Mouse (Mus musculus) kidney, adult 2 months (tissue): ENCODE measurements around the gene Ttc41. TPM values are rescaled to one million over a fixed set of nuclear protein-coding genes. Genes with fewer than 3 reads are reported as not detected.

ENCODE experiments used
- DNase-seq: peaks from one replicate; pipeline ENCODE4 v3.0.0; 2021
- H3K27ac ChIP-seq: fragments of 200-500 bp; 2 replicates; pipeline ENCODE4 v1.5.1; 2012; ENCODE audit warnings: low read depth, low read length, control low read depth, inconsistent platforms; ENCODE audit not compliant: insufficient read depth
- H3K27me3 ChIP-seq: fragments of 200-500 bp; replicated peaks from 2 replicates; pipeline ENCODE4 v1.6.1; 2012; ENCODE audit warnings: mild to moderate bottlenecking, moderate library complexity, low read length, inconsistent platforms; ENCODE audit not compliant: control insufficient read depth, insufficient read depth
- H3K36me3 ChIP-seq: fragments of 200-500 bp; 2 replicates; pipeline ENCODE4 v1.6.1; 2012; ENCODE audit warnings: mild to moderate bottlenecking, moderate library complexity, low read length, inconsistent platforms; ENCODE audit not compliant: control insufficient read depth, insufficient read depth
- H3K4me1 ChIP-seq: fragments of 200-500 bp; 2 replicates; pipeline ENCODE4 v1.6.1; 2011; ENCODE audit warnings: low read length; ENCODE audit not compliant: control insufficient read depth, insufficient read depth
- H3K4me3 ChIP-seq: fragments of 200-500 bp; 2 replicates; pipeline ENCODE4 v1.5.1; 2011; ENCODE audit warnings: mild to moderate bottlenecking, low read depth, low read length, control low read depth; ENCODE audit not compliant: insufficient read depth
- CTCF ChIP-seq: fragments of 200-500 bp; conservative IDR thresholded peaks from 2 replicates; pipeline ENCODE4 v1.5.1; 2011; ENCODE audit warnings: low read depth, mild to moderate bottlenecking, control low read depth, low read length, moderate library complexity, mixed read lengths; ENCODE audit not compliant: insufficient read depth, insufficient read length
- POLR2A ChIP-seq: fragments of 200-500 bp; IDR thresholded peaks from one replicate; pipeline ENCODE4 v1.6.1; 2011; ENCODE audit warnings: low read depth, low read length, control low read depth
- WGBS: fragments of 180-500 bp; shearing (Covaris S2); methylation state at CpG from one replicate; pipeline ENCODE4 v1.1.7; 2018; 5-methylcytosine and 5-hydroxymethylcytosine counted together
- polyA plus RNA-seq: library from polyadenylated mRNA; depleted of rRNA; stranded (reverse); fragments of >200 nt; gene quantifications from 2 replicates; pipeline ENCODE4 v1.2.3, GENCODE M21; 2012

Gene Ttc41
- polyA plus RNA-seq, 1 experiment = 1.8 TPM

- no peak overlapping the region for H3K27ac ChIP-seq
Observed at GRCm38 (mm10) chr10:86810612-86811011, 105.0 kb downstream of the Ttc41 start.

GRCm38 (mm10) chr10:86814292-86815131, 108.9 kb downstream of the Ttc41 start:
- Histone ChIP-seq H3K27me3 (no peaks in the 10 kb centered on the region), H3K4me1 (no peaks in the 10 kb centered on the region), H3K4me3 (no peak overlapping the region), H3K36me3 (no peaks in the 10 kb centered on the region), H3K27ac (peak overlapping the region; percentile 32; the same call in 1 of the 2 replicates)
- TF ChIP-seq CTCF (no peak), POLR2A (no peak)
- 70% methylated on average over 19 of the region's 19 CpGs for WGBS
- DNase-seq = peak; percentile 36

More at GRCm38 (mm10) chr10:86810612-86811011, 105.0 kb downstream of the Ttc41 start:
- DNase-seq = no peak
- WGBS = 93% methylated on average over 5 of the region's 5 CpGs
- no peaks in the 10 kb centered on the region for H3K4me1 ChIP-seq
- no peak overlapping the region for H3K4me3 ChIP-seq
- no peaks in the 10 kb centered on the region for H3K36me3 ChIP-seq
- TF ChIP-seq POLR2A (no peak), CTCF (no peak)
- no peaks in the 10 kb centered on the region for H3K27me3 ChIP-seq

- no peak for DNase-seq
- H3K27ac ChIP-seq = no peak overlapping the region
- H3K27me3 ChIP-seq = no peaks in the 10 kb centered on the region
- WGBS = 82% methylated on average over 7 of the region's 7 CpGs
- H3K4me3 ChIP-seq = no peak overlapping the region
- TF ChIP-seq CTCF = no peak
- TF ChIP-seq POLR2A = no peak
- H3K36me3 ChIP-seq = no peaks in the 10 kb centered on the region
- no peaks in the 10 kb centered on the region for H3K4me1 ChIP-seq
Observed at GRCm38 (mm10) chr10:86815133-86815532, 109.5 kb downstream of the Ttc41 start.

- 59% methylated on average over 8 of the region's 8 CpGs for WGBS
- Histone ChIP-seq H3K27me3 (no peaks in the 10 kb centered on the region), H3K4me1 (peaks cover under 1% of the 10 kb centered on the region; the same call in 1 of the 2 replicates), H3K4me3 (no peak overlapping the region), H3K36me3 (no peaks in the 10 kb centered on the region), H3K27ac (no peak overlapping the region)
- DNase-seq = no peak
- TF ChIP-seq CTCF = no peak
- TF ChIP-seq POLR2A = no peak
Observed at GRCm38 (mm10) chr10:86819649-86820165, 114.1 kb downstream of the Ttc41 start.

- peaks cover 10% of the 10 kb centered on the region; the same call in 1 of the 2 replicates for H3K4me1 ChIP-seq
- no peak overlapping the region for H3K27ac ChIP-seq
- no peaks in the 10 kb centered on the region for H3K36me3 ChIP-seq
- no peak overlapping the region for H3K4me3 ChIP-seq
- H3K27me3 ChIP-seq = no peaks in the 10 kb centered on the region
- TF ChIP-seq POLR2A (no peak), CTCF (no peak)
- WGBS = 96% methylated on average over 7 of the region's 7 CpGs
- DNase-seq = no peak
Observed at GRCm38 (mm10) chr10:86821014-86821413, 115.4 kb downstream of the Ttc41 start.

- no peaks in the 10 kb centered on the region for H3K36me3 ChIP-seq
- H3K4me1 ChIP-seq = peaks cover 14% of the 10 kb centered on the region; the same call in 1 of the 2 replicates
- no peak for DNase-seq
- H3K27ac ChIP-seq = no peak overlapping the region
- H3K27me3 ChIP-seq = no peaks in the 10 kb centered on the region
- 91% methylated on average over 6 of the region's 6 CpGs for WGBS
- H3K4me3 ChIP-seq = no peak overlapping the region
- TF ChIP-seq CTCF (0 out of 2 replicates have a peak, but pooled peaks have one; percentile 5), POLR2A (no peak)
Observed at GRCm38 (mm10) chr10:86824093-86824492, 118.5 kb downstream of the Ttc41 start.

GRCm38 (mm10) chr10:86824871-86825270, 119.3 kb downstream of the Ttc41 start:
- WGBS = 39% methylated on average over 14 of the region's 14 CpGs
- Histone ChIP-seq H3K4me3 (no peak overlapping the region), H3K4me1 (peaks cover 14% of the 10 kb centered on the region; the same call in 1 of the 2 replicates), H3K36me3 (no peaks in the 10 kb centered on the region), H3K27ac (no peak overlapping the region), H3K27me3 (no peaks in the 10 kb centered on the region)
- peak; percentile 71 for DNase-seq
- TF ChIP-seq POLR2A (no peak), CTCF (no peak; the same call in 1 of the 2 replicates)
